Mouse (Mus musculus): ENCODE measurements around the gene Gpa33. TPM values are rescaled to one million over a fixed set of nuclear protein-coding genes. Genes with fewer than 3 reads are reported as not detected.

The Gpa33 gene
- polyA plus RNA-seq, 1 experiment from 2014 or later, result 0.07 TPM

- Histone ChIP-seq H3K27me3 (no peaks in the 10 kb centered on the region), H3K36me3 (replicated peaks) (no peaks in the 10 kb centered on the region), H3K9ac (no peak overlapping the region), H3K4me1 (replicated peaks) (no peaks in the 10 kb centered on the region), H3K4me2 (no peak overlapping the region), H3K9me3 (replicated peaks) (no peaks in the 10 kb centered on the region), H3K27ac (replicated peaks) (no peak overlapping the region), H3K4me3 (replicated peaks) (no peak overlapping the region)
- WGBS (ENCODE audit: insufficient replicate concordance), result 40% methylated on average over 4 of the region's 4 CpGs
- ATAC-seq (ENCODE audit: insufficient read depth), result no peak
These were observed 14.3 kb upstream of the Gpa33 start for GRCm38 (mm10) chr1:166115719-166116118.

- no peak for ATAC-seq (ENCODE audit: insufficient read depth)
These were observed 12.0 kb upstream of the Gpa33 start for GRCm38 (mm10) chr1:166117866-166118639.

GRCm38 (mm10) chr1:166122114-166122513 lies 7.9 kb upstream of the Gpa33 start:
- peaks cover 3% of the 10 kb centered on the region for H3K4me1 ChIP-seq (replicated peaks)
- H3K36me3 ChIP-seq (replicated peaks), result no peaks in the 10 kb centered on the region
- no peak overlapping the region for H3K27ac ChIP-seq (replicated peaks)
- no peaks in the 10 kb centered on the region for H3K9me3 ChIP-seq (replicated peaks)
- no peaks in the 10 kb centered on the region for H3K27me3 ChIP-seq
- H3K4me2 ChIP-seq, result no peak overlapping the region
- no peak for ATAC-seq (ENCODE audit: insufficient read depth)
- WGBS (ENCODE audit: insufficient replicate concordance), result 71% methylated on average over 7 of the region's 7 CpGs
- H3K9ac ChIP-seq, result no peak overlapping the region
- H3K4me3 ChIP-seq (replicated peaks), result no peak overlapping the region

More at GRCm38 (mm10) chr1:166117866-166118639, 12.0 kb upstream of the Gpa33 start:
- Histone ChIP-seq H3K4me3 (replicated peaks) (no peak overlapping the region), H3K27me3 (no peaks in the 10 kb centered on the region), H3K4me1 (replicated peaks) (no peaks in the 10 kb centered on the region), H3K9me3 (replicated peaks) (no peaks in the 10 kb centered on the region), H3K27ac (replicated peaks) (no peak overlapping the region), H3K4me2 (no peak overlapping the region), H3K36me3 (replicated peaks) (no peaks in the 10 kb centered on the region), H3K9ac (no peak overlapping the region)
- WGBS (ENCODE audit: insufficient replicate concordance), result 67% methylated on average over 13 of the region's 13 CpGs

- 85% methylated on average over 1 of the region's 1 CpGs for WGBS (ENCODE audit: insufficient replicate concordance)
These were observed 7.0 kb upstream of the Gpa33 start for GRCm38 (mm10) chr1:166123045-166123444.

GRCm38 (mm10) chr1:166123751-166124150 lies 6.3 kb upstream of the Gpa33 start:
- Histone ChIP-seq H3K27ac (replicated peaks) (no peak overlapping the region), H3K4me2 (no peak overlapping the region), H3K27me3 (no peaks in the 10 kb centered on the region), H3K9me3 (replicated peaks) (no peaks in the 10 kb centered on the region), H3K4me3 (replicated peaks) (no peak overlapping the region), H3K36me3 (replicated peaks) (no peaks in the 10 kb centered on the region), H3K9ac (no peak overlapping the region), H3K4me1 (replicated peaks) (peaks cover 3% of the 10 kb centered on the region)
- 82% methylated on average over 8 of the region's 8 CpGs for WGBS (ENCODE audit: insufficient replicate concordance)
- no peak for ATAC-seq (ENCODE audit: insufficient read depth)

More at GRCm38 (mm10) chr1:166123045-166123444, 7.0 kb upstream of the Gpa33 start:
- no peak overlapping the region for H3K27ac ChIP-seq (replicated peaks)
- ATAC-seq (ENCODE audit: insufficient read depth), result no peak
- H3K4me3 ChIP-seq (replicated peaks), result no peak overlapping the region
- no peaks in the 10 kb centered on the region for H3K36me3 ChIP-seq (replicated peaks)
- no peaks in the 10 kb centered on the region for H3K9me3 ChIP-seq (replicated peaks)
- H3K27me3 ChIP-seq, result no peaks in the 10 kb centered on the region
- H3K4me1 ChIP-seq (replicated peaks), result peaks cover 3% of the 10 kb centered on the region
- H3K9ac ChIP-seq, result no peak overlapping the region
- H3K4me2 ChIP-seq, result no peak overlapping the region

GRCm38 (mm10) chr1:166124932-166125593 lies 5.0 kb upstream of the Gpa33 start:
- H3K9ac ChIP-seq, result no peak overlapping the region
- WGBS (ENCODE audit: insufficient replicate concordance), result 26% methylated on average over 8 of the region's 8 CpGs
- H3K27ac ChIP-seq (replicated peaks), result no peak overlapping the region
- no peak overlapping the region for H3K4me3 ChIP-seq (replicated peaks)
- no peaks in the 10 kb centered on the region for H3K36me3 ChIP-seq (replicated peaks)
- no peaks in the 10 kb centered on the region for H3K27me3 ChIP-seq
- H3K4me1 ChIP-seq (replicated peaks), result peaks cover 3% of the 10 kb centered on the region
- peak; percentile 73 for ATAC-seq (ENCODE audit: insufficient read depth)
- H3K4me2 ChIP-seq, result no peak overlapping the region
- no peaks in the 10 kb centered on the region for H3K9me3 ChIP-seq (replicated peaks)

- Histone ChIP-seq H3K9ac (no peak overlapping the region), H3K36me3 (replicated peaks) (no peaks in the 10 kb centered on the region), H3K27ac (replicated peaks) (no peak overlapping the region), H3K4me3 (replicated peaks) (no peak overlapping the region), H3K4me1 (replicated peaks) (peaks cover 3% of the 10 kb centered on the region), H3K27me3 (no peaks in the 10 kb centered on the region), H3K9me3 (replicated peaks) (no peaks in the 10 kb centered on the region), H3K4me2 (no peak overlapping the region)
- 71% methylated on average over 6 of the region's 6 CpGs for WGBS (ENCODE audit: insufficient replicate concordance)
- no peak for ATAC-seq (ENCODE audit: insufficient read depth)
These were observed 3.7 kb upstream of the Gpa33 start for GRCm38 (mm10) chr1:166126290-166126689.

- no peak for ATAC-seq (ENCODE audit: insufficient read depth)
- Histone ChIP-seq H3K27me3 (no peaks in the 10 kb centered on the region), H3K27ac (replicated peaks) (no peak overlapping the region), H3K4me2 (no peak overlapping the region), H3K36me3 (replicated peaks) (no peaks in the 10 kb centered on the region), H3K4me1 (replicated peaks) (peaks cover 3% of the 10 kb centered on the region), H3K4me3 (replicated peaks) (no peak overlapping the region), H3K9me3 (replicated peaks) (no peaks in the 10 kb centered on the region), H3K9ac (no peak overlapping the region)
- WGBS (ENCODE audit: insufficient replicate concordance), result 58% methylated on average over 9 of the region's 9 CpGs
These were observed 3.2 kb upstream of the Gpa33 start for GRCm38 (mm10) chr1:166126795-166127194.

GRCm38 (mm10) chr1:166127719-166128118 lies 2.3 kb upstream of the Gpa33 start, which contains the start of gene Dusp27:
Gene Dusp27, minus strand, starts transcription at chr1:166127922.
- ATAC-seq (ENCODE audit: insufficient read depth), result no peak
- no peak within 1 kb of the TSS for H3K9ac ChIP-seq
- H3K4me2 ChIP-seq, result no peak within 1 kb of the TSS
- 48% methylated on average over 4 of the region's 4 CpGs for WGBS (ENCODE audit: insufficient replicate concordance)
- H3K4me3 ChIP-seq (replicated peaks), result no peak within 1 kb of the TSS
- no peaks in the 10 kb centered on the region for H3K9me3 ChIP-seq (replicated peaks)
- no peaks in the 10 kb centered on the region for H3K27me3 ChIP-seq
- H3K36me3 ChIP-seq (replicated peaks), result no peaks in the 10 kb centered on the region
- no peak within 1 kb of the TSS for H3K27ac ChIP-seq (replicated peaks)
- H3K4me1 ChIP-seq (replicated peaks), result peaks cover 3% of the 10 kb centered on the region

GRCm38 (mm10) chr1:166128551-166128950 lies 1.5 kb upstream of the Gpa33 start:
- no peaks in the 10 kb centered on the region for H3K36me3 ChIP-seq (replicated peaks)
- no peaks in the 10 kb centered on the region for H3K27me3 ChIP-seq
- H3K27ac ChIP-seq (replicated peaks), result no peak overlapping the region
- H3K4me1 ChIP-seq (replicated peaks), result peaks cover 3% of the 10 kb centered on the region
- 73% methylated on average over 5 of the region's 5 CpGs for WGBS (ENCODE audit: insufficient replicate concordance)
- ATAC-seq (ENCODE audit: insufficient read depth), result no peak
- no peak overlapping the region for H3K9ac ChIP-seq
- H3K4me3 ChIP-seq (replicated peaks), result no peak overlapping the region
- H3K9me3 ChIP-seq (replicated peaks), result no peaks in the 10 kb centered on the region
- no peak overlapping the region for H3K4me2 ChIP-seq

- no peaks in the 10 kb centered on the region for H3K9me3 ChIP-seq (replicated peaks)
- WGBS (ENCODE audit: insufficient replicate concordance), result 22% methylated on average over 4 of the region's 4 CpGs
- H3K4me1 ChIP-seq (replicated peaks), result peaks cover 3% of the 10 kb centered on the region; the same call in 1 of the 2 replicates
- H3K36me3 ChIP-seq (replicated peaks), result no peaks in the 10 kb centered on the region
- H3K4me2 ChIP-seq, result no peak overlapping the region
- no peak overlapping the region for H3K27ac ChIP-seq (replicated peaks)
- ATAC-seq (ENCODE audit: insufficient read depth), result no peak
- no peak overlapping the region for H3K9ac ChIP-seq
- H3K27me3 ChIP-seq, result no peaks in the 10 kb centered on the region
- no peak overlapping the region for H3K4me3 ChIP-seq (replicated peaks)
These were observed 2.3 kb downstream of the Gpa33 start for GRCm38 (mm10) chr1:166132367-166132766.
